Mouse (Mus musculus) kidney, postnatal 25 days (tissue): ENCODE measurements around the gene Gm49661.

ENCODE experiments used
- DNase-seq, 2 experiments: peaks; one replicate each; pipeline ENCODE4 v3.0.0; 2021; ENCODE audit warnings: mixed read lengths in 2 of 2

Gene Gm49661

DNA sequence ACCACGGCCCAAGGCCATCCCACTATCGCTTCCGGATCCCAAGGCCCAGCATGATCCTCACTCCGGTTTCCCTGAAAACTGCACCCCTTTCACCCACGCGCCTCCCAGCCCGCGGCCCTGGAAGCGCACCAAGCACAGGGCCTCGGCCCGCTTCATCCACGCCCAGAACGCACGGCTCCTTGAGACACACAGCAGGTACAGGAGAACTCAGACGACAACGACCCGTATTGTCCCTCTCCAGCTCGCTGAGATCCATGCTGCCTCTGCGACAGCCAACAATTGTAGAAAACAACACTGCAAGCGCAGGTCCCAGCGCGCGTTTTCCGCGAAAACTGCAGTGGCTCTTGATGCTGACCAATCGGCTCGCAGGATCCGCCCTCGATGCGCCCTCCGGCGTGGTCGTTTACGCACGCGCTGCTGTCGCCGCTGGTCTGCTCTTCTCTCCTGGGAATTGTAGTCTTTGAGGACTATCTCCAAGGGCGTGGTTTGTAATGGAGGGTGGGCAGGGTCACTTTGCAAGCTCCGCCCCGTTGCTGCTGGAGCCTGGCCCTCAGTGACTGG is 3.4 kb downstream of the Gm49661 start:
- peak; percentile 97 to 98 for DNase-seq

GRCm38 (mm10) chr8:84963952-84964351 is 5.3 kb downstream of the Gm49661 start:
- no peak for DNase-seq

GRCm38 (mm10) chr8:84959811-84960210 is 9.4 kb downstream of the Gm49661 start:
- no peak for DNase-seq

GRCm38 (mm10) chr8:84956768-84957167 is 12.5 kb downstream of the Gm49661 start:
- DNase-seq, result peak; percentile 63 to 81

GRCm38 (mm10) chr8:84952612-84953255 is 16.5 kb downstream of the Gm49661 start:
- DNase-seq, result peak; percentile 58 to 66

GRCm38 (mm10) chr8:84949753-84950152 is 19.5 kb downstream of the Gm49661 start:
- no peak for DNase-seq

- peak; percentile 53 to 63 for DNase-seq
These were observed 22.0 kb downstream of the Gm49661 start for GRCm38 (mm10) chr8:84947241-84947545.

DNA sequence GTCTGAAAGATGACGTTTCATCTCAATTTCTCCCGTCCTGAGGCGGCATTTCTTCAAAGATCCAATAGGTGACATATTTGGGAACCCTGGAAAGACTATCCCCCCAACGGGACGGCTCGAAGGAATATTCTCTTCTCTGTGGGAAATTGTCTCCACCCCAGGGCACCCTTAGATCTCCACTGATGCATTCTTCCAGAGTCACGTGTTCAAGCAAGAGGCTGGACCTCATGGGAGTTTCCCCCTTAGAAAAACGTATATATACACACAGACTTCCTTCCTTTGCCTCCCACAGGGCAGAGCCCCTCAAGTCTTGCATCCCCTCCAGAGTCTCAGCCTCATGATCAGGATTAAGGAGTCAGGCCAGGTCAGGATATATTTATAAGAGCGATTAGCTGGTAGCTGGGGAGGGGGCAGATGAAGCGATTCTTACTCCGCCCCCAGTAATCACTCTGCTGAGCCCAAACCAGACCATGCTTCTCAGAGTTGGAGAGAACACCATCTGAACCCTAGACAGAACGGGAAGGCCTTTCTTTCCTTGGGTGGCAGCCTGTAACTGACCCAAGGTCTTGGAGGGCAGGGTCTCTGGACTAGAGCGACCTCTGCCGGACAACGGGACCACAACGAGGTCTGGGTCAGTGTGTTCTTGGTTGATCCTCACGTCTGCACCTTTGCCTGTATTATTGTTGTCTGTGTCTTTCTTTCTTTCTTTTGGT is 22.5 kb downstream of the Gm49661 start, which contains the start of gene Rtbdn:
Gene Rtbdn (plus strand): TSS at position 464 of the 713 bp plus-strand sequence.
- no peak for DNase-seq

DNA sequence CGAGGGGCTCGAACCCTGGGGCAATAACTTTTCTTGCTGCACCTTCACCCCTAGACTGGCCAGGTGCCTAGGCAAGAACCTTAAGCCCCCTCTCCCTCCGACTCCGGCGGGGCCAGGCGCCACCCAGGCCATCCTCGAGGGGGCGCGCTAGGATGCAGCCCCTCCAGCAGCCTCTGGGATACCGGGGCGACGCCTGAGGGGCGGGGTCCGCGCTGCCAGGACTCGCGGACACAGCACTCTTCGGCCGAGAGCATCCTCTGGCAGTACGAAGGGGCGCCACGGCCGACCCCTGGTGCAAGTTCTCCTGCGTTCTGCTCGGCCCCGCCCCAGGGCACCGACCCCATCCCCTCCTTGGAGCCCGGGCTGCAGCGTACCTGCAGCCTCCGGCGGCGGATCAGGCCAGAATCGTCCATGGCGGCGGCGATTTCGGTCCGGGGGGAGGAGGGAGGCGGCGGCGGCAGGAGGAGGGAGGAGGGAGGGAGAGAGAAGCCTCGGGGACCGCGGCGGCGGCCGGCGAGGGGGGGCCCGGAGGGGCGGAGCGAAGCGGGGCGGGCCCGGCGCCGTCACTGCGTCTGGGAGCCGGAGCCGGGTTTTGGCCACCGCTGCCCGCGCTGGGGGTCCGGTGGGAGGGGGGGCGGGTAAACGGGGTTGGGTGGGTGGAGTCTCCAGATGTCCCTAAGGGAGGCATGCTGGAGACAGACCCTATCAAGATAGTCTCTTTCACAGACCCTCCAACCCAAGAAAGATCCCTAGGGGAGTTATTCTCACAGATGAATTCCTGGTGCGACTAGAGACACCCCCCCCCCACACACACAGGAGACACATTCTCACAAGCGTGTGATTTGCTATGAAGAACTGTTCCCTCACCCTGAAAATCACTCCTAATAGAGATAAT is 23.4 kb downstream of the Gm49661 start:
- DNase-seq, result no peak

GRCm38 (mm10) chr8:84945235-84945632 is 24.0 kb downstream of the Gm49661 start:
- no peak for DNase-seq

DNA sequence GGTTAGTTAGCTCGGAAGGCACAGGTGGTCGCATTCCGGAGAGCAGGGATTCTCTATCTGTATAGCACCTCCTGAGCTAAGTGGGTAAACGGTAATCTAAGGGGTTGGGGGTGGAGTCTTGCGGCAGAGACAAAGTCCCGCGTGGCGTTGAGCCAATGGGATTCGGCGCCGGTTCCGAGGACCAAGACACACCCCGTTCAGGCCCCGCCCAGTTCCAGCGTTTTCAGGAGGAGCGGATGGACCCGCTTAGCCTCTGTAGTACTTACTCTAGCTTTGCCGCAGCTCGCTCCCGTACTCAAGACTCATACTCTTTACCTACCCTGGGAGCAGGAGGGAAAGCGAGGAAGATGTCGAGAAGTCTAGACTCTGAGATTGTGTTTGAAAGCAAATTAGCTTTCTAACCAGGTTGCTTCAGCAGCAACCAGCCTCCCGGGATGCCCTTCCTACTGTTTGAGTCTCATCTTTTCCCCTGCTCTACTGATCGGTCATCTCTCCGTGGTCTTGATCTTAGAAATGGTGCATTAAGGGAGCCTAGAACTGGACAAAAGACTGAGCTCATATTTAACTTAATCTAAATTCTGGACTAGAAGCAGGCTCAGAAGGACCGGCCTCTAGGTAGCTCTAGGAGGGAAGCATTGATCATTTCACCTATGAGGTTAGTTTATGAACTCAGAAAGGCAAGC is 24.6 kb downstream of the Gm49661 start:
- DNase-seq, result peak; percentile 49 to 66

GRCm38 (mm10) chr8:84943699-84944098 is 25.5 kb downstream of the Gm49661 start:
- no peak for DNase-seq

DNA sequence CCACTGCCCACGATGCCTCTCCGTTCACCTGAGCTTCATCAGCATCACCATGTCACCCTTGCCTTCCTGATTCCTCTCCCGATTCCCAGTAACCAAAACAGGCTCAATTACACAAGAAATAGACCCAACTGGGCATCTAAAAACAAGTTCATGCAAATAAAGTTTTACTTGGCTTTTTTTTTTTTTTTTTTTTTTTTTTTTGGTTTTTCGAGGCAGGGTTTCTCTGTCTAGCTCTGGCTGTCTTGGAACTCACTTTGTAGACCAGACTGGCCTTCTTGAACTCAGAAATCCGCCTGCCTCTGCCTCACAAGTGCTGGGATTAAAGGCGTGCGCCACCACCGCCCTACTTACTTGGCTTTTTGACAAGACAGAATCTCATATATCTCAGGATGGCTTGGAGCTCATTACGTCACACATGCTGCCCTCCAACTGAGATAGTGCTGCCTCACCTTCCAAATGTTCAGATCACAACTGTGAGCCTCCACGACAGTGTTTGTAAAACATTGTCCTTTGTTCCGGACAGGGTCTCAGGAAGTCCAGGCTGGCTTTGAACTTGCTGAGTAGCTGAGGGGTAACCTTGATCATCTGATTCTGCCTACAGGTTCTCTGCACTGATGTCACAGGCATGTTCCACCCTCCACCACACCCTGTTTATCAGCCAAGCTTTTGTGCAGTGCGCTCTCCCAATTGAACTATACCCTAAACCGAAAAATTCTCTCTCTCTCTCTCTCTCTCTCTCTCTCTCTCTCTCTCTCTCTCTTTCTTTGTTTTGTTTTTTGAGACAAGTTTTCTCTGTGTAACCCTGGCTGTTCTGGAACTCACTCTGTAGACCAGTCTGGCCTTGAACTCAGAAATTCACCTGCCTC is 31.4 kb downstream of the Gm49661 start:
- DNase-seq, result no peak

DNA sequence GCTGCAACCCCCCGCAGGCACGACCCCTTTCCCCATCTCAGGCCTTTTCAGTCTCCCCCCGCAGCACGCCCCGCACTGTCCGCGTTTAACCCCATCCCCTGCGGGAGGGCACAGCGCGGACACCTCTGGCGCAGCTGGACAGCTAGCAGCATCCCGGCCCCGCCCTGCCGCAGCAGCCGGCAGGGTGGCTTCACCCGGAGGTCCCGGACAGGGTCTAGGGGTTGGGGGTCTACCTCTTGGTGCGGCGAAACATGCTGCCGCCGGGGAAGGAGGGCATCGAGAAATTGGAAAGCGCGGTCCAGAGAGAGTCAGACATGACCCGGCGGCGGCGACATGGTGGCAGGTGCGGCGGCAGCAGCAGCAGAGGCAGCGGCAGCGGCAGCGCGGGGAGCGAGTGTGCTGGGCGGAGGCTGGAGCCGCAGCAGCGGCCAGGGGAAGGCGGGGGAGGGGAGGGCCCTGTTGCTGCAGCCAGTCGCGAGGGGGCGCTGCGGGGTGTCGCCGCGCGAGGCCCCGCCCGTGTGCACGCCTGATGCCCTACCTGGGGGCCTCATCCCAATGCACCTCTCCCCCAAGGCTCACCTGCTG is 32.2 kb downstream of the Gm49661 start, which contains the start of gene Mast1:
Gene Mast1 (minus strand): TSS at position 398 of the 585 bp plus-strand sequence.
- DNase-seq, result peak; percentile 49 to 66

GRCm38 (mm10) chr8:84936041-84936961 is 32.9 kb downstream of the Gm49661 start:
- DNase-seq, result no peak

DNA sequence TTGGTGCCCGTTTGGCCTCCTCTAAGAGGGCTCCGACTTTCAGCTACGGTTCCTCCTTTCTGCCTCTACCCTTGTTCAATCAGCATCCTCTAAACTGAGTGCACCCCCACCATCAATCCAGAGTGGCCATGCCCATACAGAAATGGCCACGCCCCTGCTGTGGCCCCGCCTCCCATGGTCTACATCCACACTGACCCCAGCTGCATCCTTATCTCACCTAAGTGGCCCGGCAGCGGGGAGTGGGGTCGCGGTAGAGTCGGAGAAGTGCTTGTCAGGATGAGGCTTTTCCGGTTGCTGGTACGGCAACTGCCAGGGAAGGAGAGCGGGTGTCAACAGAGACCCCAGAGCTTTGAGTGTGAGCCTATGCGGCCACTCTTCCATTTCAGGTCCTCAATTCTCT is 33.7 kb downstream of the Gm49661 start:
- no peak for DNase-seq

DNA sequence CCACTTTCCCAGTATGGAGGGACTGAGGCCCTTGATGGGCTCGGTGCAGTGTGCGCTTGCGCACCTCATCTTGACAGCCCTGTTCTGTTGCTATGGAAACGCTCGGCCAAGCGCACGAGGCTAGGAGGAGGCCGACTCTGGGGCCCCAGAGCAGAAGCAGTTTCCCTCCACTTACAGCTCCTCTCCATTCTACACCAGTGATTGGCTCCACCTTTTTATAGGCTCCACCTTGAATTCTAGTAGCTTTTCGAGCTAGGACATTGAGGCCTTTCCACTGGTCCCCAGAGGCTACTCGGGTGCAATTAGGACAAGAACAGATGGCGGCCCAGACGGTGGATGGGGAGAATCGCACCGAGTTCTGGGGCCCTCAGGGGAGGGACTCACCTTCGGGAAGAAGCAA is 34.4 kb downstream of the Gm49661 start:
- DNase-seq, result no peak

- no peak for DNase-seq
These were observed 35.3 kb downstream of the Gm49661 start for GRCm38 (mm10) chr8:84933767-84934559.

DNA sequence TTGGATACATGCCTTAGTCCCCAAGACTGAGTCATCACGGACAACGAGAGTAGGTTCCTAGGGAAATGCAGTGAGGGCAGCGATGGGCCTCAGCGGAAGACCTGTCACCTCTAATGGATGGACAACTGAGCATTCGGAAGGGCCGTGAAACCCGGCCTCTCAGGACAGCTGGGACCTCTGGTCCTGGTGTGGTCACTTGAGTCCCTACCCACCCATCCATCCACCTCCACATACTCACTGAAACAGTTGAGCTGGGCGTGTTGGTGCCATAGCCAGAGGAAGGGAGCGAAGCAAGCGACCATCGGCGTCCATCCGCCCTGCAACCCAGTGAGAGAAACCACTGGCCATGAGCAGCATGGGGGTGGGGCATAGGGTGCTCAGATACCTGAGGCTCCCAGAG is 38.7 kb downstream of the Gm49661 start:
- no peak for DNase-seq
